Mouse (Mus musculus) intestine, embryonic 16.5 days (tissue): Measurements from ENCODE around the gene St7. TPM values are rescaled to one million over a fixed set of nuclear protein-coding genes. Genes with fewer than 3 reads are reported as not detected.

Experiments used
- ATAC-seq: fragments of 200-750 bp; cut with Nextera tagmentation; 2 replicates; pipeline ENCODE4 v1.8.0; 2017; ENCODE audit warnings: moderate TSS enrichment, moderate library complexity
- H3K27ac ChIP-seq: fragments of 300-500 bp; sonication (generic); 2 replicates; pipeline ENCODE4 v1.5.1; 2014; ENCODE audit warnings: mild to moderate bottlenecking, low read length
- H3K27me3 ChIP-seq: fragments of 300-500 bp; sonication (generic); replicated peaks from 2 replicates; pipeline ENCODE4 v1.6.1; 2014; ENCODE audit warnings: low read length, control low read depth, mixed read lengths; ENCODE audit not compliant: control insufficient read depth, insufficient read depth
- H3K36me3 ChIP-seq: fragments of 300-500 bp; sonication (generic); 2 replicates; pipeline ENCODE4 v1.6.1; 2014; ENCODE audit warnings: low read length, control low read depth; ENCODE audit not compliant: control insufficient read depth, insufficient read depth
- H3K4me1 ChIP-seq: fragments of 300-500 bp; sonication (generic); 2 replicates; pipeline ENCODE4 v1.6.1; 2014; ENCODE audit warnings: low read length, control low read depth, mixed read lengths; ENCODE audit not compliant: control insufficient read depth, insufficient read depth
- H3K4me2 ChIP-seq: fragments of 300-500 bp; sonication (generic); 2 replicates; pipeline ENCODE4 v1.6.1; 2014; ENCODE audit warnings: low read depth, low read length, control low read depth
- H3K4me3 ChIP-seq: fragments of 300-500 bp; sonication (generic); 2 replicates; pipeline ENCODE4 v1.5.1; 2014; ENCODE audit warnings: mild to moderate bottlenecking, low read length
- H3K9ac ChIP-seq: fragments of 300-500 bp; sonication (generic); 2 replicates; pipeline ENCODE4 v1.6.1; 2014; ENCODE audit warnings: low read depth, low read length
- H3K9me3 ChIP-seq: fragments of 300-500 bp; sonication (generic); 2 replicates; pipeline ENCODE4 v1.6.1; 2016; ENCODE audit warnings: low read length, control low read depth; ENCODE audit not compliant: control insufficient read depth
- WGBS: fragments of 180-500 bp; shearing (Covaris S2); extraction: QIAGEN DNeasy Blood & Tissue Kit; methylation state at CpG from one replicate; pipeline ENCODE4 v1.1.7; 2014; 5-methylcytosine and 5-hydroxymethylcytosine counted together
- polyA plus RNA-seq: library from polyadenylated mRNA; unstranded; fragments of >200 nt; fragmentation: Nextera tagmentation; extraction: Ambion mirVana; gene quantifications from 2 replicates; pipeline ENCODE4 v1.2.1, GENCODE M21; 2015

St7 gene
- polyA plus RNA-seq, 1 experiment from 2014 or later = 20.5 TPM

- 63% methylated on average over 1 of the region's 1 CpGs for WGBS
- Histone ChIP-seq H3K27ac (no peak overlapping the region), H3K9ac (no peak overlapping the region), H3K4me2 (no peak overlapping the region), H3K36me3 (no peaks in the 10 kb centered on the region), H3K27me3 (no peaks in the 10 kb centered on the region), H3K9me3 (no peaks in the 10 kb centered on the region), H3K4me3 (no peak overlapping the region), H3K4me1 (no peaks in the 10 kb centered on the region)
- no peak for ATAC-seq
Observed at GRCm38 (mm10) chr6:17979361-17979760, 286.6 kb downstream of the St7 start.

- 64% methylated on average over 9 of the region's 9 CpGs for WGBS
- Histone ChIP-seq H3K9ac (no peak overlapping the region), H3K4me1 (no peaks in the 10 kb centered on the region), H3K4me2 (no peak overlapping the region), H3K4me3 (no peak overlapping the region), H3K9me3 (no peaks in the 10 kb centered on the region), H3K27me3 (no peaks in the 10 kb centered on the region), H3K27ac (no peak overlapping the region), H3K36me3 (no peaks in the 10 kb centered on the region)
- ATAC-seq = peak; percentile 94
Observed at GRCm38 (mm10) chr6:17990173-17991028, 297.7 kb downstream of the St7 start.

DNA sequence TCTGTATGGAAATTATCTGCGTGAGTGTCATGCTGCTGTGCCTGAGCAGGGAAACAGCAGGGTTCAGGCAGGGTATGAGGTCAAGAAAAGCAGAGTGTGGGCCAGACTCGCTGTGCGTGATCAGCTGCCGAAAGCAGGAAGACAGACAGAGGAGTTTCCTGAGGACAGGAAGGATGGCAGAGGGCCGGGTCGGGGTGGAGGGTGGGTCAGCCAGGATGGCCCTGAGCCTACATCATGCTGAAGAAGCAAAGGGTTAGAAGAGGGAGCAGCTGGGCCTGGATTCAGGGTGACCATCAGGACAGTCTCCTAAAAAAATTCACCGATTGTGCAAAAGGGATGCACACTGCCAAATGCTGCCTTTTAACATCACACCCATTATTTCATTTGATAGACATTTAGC lies 298.9 kb downstream of the St7 start:
- ATAC-seq = no peak
- Histone ChIP-seq H3K36me3 (no peaks in the 10 kb centered on the region), H3K27me3 (no peaks in the 10 kb centered on the region), H3K4me2 (no peak overlapping the region), H3K4me3 (no peak overlapping the region), H3K27ac (no peak overlapping the region), H3K9ac (no peak overlapping the region), H3K9me3 (no peaks in the 10 kb centered on the region), H3K4me1 (no peaks in the 10 kb centered on the region)
- WGBS = 59% methylated on average over 7 of the region's 7 CpGs

Other genes with a start within 250 kb of the St7 start
- 10.5 and 14.1 TPM in 2 replicates for gene Met, start 229.1 kb upstream of the St7 start, polyA plus RNA-seq
- 235 and 245 TPM in 2 replicates for gene Capza2, start 56.7 kb upstream of the St7 start, polyA plus RNA-seq